Mouse (Mus musculus) T-helper 1 cell (primary cell): Measurements from ENCODE around the gene Mctp2.

Experiments
- in situ Hi-C: fragments of 300-600 bp; cut with MboI, MseI; formaldehyde crosslinking; loops from one replicate; pipeline ENCODE4 v1.15.1; 2025; ENCODE audit warnings: high pct_unique_total_duplicates

Mctp2 gene

GRCm38 (mm10) chr7:72306382-72306841 is at the start of gene Mctp2:
Mctp2 (minus strand) TSS chr7:72306608.
- in situ Hi-C loops: loop anchor here (5.0 to 25.0 kb wide), 3 partner anchors 41 to 1331 kb away; no protein-coding TSS in a partner anchor

- in situ Hi-C loops: loop anchor here (5.0 to 10.0 kb wide), 3 partner anchors 39 to 481 kb away; partner anchors contain the start of gene Mctp2
Measured at GRCm38 (mm10) chr7:72345901-72346300, 39.5 kb upstream of the Mctp2 start.

- in situ Hi-C loops: loop anchor here (10.0 kb wide), 1 partner anchor 479 kb away; no protein-coding TSS in a partner anchor
Measured at GRCm38 (mm10) chr7:72343751-72344150, 37.3 kb upstream of the Mctp2 start.

GRCm38 (mm10) chr7:72342822-72343221 is 36.4 kb upstream of the Mctp2 start:
- in situ Hi-C loops: loop anchor here (10.0 kb wide), 1 partner anchor 478 kb away; no protein-coding TSS in a partner anchor

GRCm38 (mm10) chr7:72325961-72326360 is 19.6 kb upstream of the Mctp2 start:
- in situ Hi-C loops: no loop called here

GRCm38 (mm10) chr7:72320906-72321305 is 14.5 kb upstream of the Mctp2 start:
- in situ Hi-C loops: loop anchor here (25.0 kb wide), 1 partner anchor 1316 kb away; no protein-coding TSS in a partner anchor

GRCm38 (mm10) chr7:72320441-72320840 is 14.0 kb upstream of the Mctp2 start:
- in situ Hi-C loops: loop anchor here (25.0 kb wide), 1 partner anchor 1317 kb away; no protein-coding TSS in a partner anchor

GRCm38 (mm10) chr7:72314395-72315060 is 8.1 kb upstream of the Mctp2 start:
- in situ Hi-C loops: loop anchor here (25.0 kb wide), 1 partner anchor 1323 kb away; no protein-coding TSS in a partner anchor

GRCm38 (mm10) chr7:72313908-72314307 is 7.5 kb upstream of the Mctp2 start:
- in situ Hi-C loops: loop anchor here (25.0 kb wide), 1 partner anchor 1323 kb away; no protein-coding TSS in a partner anchor

- in situ Hi-C loops: loop anchor here (25.0 kb wide), 1 partner anchor 1326 kb away; no protein-coding TSS in a partner anchor
Measured at GRCm38 (mm10) chr7:72311582-72311981, 5.2 kb upstream of the Mctp2 start.

- in situ Hi-C loops: loop anchor here (5.0 to 25.0 kb wide), 3 partner anchors 39 to 1329 kb away; no protein-coding TSS in a partner anchor
Measured at GRCm38 (mm10) chr7:72308078-72308477, 1.7 kb upstream of the Mctp2 start.

GRCm38 (mm10) chr7:72306847-72307246 is 439 bp upstream of the Mctp2 start:
- in situ Hi-C loops: loop anchor here (5.0 to 25.0 kb wide), 3 partner anchors 40 to 1330 kb away; no protein-coding TSS in a partner anchor

- in situ Hi-C loops: loop anchor here (5.0 to 25.0 kb wide), 3 partner anchors 41 to 1331 kb away; no protein-coding TSS in a partner anchor
Measured at GRCm38 (mm10) chr7:72305971-72306370, 437 bp downstream of the Mctp2 start.

- in situ Hi-C loops: loop anchor here (10.0 to 25.0 kb wide), 2 partner anchors 1223 to 1336 kb away; no protein-coding TSS in a partner anchor
Measured at GRCm38 (mm10) chr7:72301667-72302066, 4.7 kb downstream of the Mctp2 start.

- in situ Hi-C loops: loop anchor here (10.0 to 25.0 kb wide), 2 partner anchors 1225 to 1338 kb away; no protein-coding TSS in a partner anchor
Measured at GRCm38 (mm10) chr7:72299726-72300125, 6.7 kb downstream of the Mctp2 start.

- in situ Hi-C loops: no loop called here
Measured at GRCm38 (mm10) chr7:72297013-72297412, 9.4 kb downstream of the Mctp2 start.

GRCm38 (mm10) chr7:72296171-72296570 is 10.2 kb downstream of the Mctp2 start:
- in situ Hi-C loops: no loop called here

GRCm38 (mm10) chr7:72294886-72295285 is 11.5 kb downstream of the Mctp2 start:
- in situ Hi-C loops: no loop called here

- in situ Hi-C loops: no loop called here
Measured at GRCm38 (mm10) chr7:72293784-72294538, 12.4 kb downstream of the Mctp2 start.

- in situ Hi-C loops: no loop called here
Measured at GRCm38 (mm10) chr7:72292232-72292913, 14.0 kb downstream of the Mctp2 start.

GRCm38 (mm10) chr7:72280721-72281120 is 25.7 kb downstream of the Mctp2 start:
- in situ Hi-C loops: no loop called here
